Mouse (Mus musculus) myocyte (in vitro differentiated cells): Measurements from ENCODE around the gene Polr3c.

Experiments
- CEBPB ChIP-seq: IDR thresholded peaks from 2 replicates; pipeline ENCODE4 v1.6.1; 2011; ENCODE audit warnings: mild to moderate bottlenecking, moderate library complexity; ENCODE audit not compliant: poor library complexity, insufficient read depth, severe bottlenecking
- MAX ChIP-seq: IDR thresholded peaks from one replicate; pipeline ENCODE4 v1.6.1; 2011; ENCODE audit warnings: low read depth, mild to moderate bottlenecking, control low read depth
- MYOD1 ChIP-seq, 3 experiments: IDR thresholded peaks; one replicate each; pipeline ENCODE4 v1.6.1; 2011; ENCODE audit warnings: control low read depth in 2 of 3, low read depth in 2 of 3, mild to moderate bottlenecking in 2 of 3, moderate library complexity in 1 of 3; ENCODE audit not compliant: insufficient read length in 2 of 3, control insufficient read depth in 1 of 3
- MYOG ChIP-seq, 3 experiments: IDR thresholded peaks; one replicate each; pipeline ENCODE4 v1.6.1; 2011; ENCODE audit warnings: control low read depth in 2 of 3, low read depth in 2 of 3, mild to moderate bottlenecking in 2 of 3; ENCODE audit not compliant: insufficient read length in 2 of 3, control insufficient read depth in 1 of 3, insufficient read depth in 1 of 3
- POLR2A ChIP-seq: IDR thresholded peaks from one replicate; pipeline ENCODE4 v1.6.1; 2011; ENCODE audit warnings: low read depth, mild to moderate bottlenecking, control low read depth, moderate library complexity; ENCODE audit not compliant: insufficient read length
- POLR2AphosphoS2 ChIP-seq: IDR thresholded peaks from one replicate; pipeline ENCODE4 v1.6.1; 2011; ENCODE audit warnings: low read depth, control low read depth; ENCODE audit not compliant: insufficient read length
- SRF ChIP-seq: IDR thresholded peaks from one replicate; pipeline ENCODE4 v1.6.1; 2011; ENCODE audit warnings: low read depth; ENCODE audit not compliant: control insufficient read depth, insufficient read length

DNA sequence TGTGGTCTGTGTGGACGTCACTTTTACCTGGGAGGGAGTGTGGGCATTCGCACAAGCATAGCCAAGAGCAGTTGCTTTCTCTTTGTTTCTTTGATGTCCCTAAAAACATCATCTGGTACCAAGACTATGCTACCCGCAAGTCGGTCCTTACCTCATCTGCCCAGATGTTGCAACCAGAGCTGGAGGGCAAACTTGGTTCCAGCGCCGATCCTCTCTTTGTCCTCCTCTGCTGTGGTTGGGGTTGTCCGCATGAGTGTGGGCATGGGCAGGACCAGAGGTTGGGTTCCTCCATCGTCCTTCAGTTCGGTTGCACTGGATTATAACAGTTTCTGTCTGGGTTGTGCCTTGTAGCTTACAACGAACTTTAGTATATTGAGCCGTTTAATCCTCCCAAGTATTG is 21.2 kb downstream of the Polr3c start:
- TF ChIP-seq SRF (no peak), POLR2A (no peak), MYOD1 (IDR thresholded peaks at IDR 0.05; ENCODE audit: control insufficient read depth in 1 of 3, insufficient read length in 2 of 3, low read depth in 2 of 3) (no peak), POLR2AphosphoS2 (peak; percentile 21), CEBPB (no peak), MYOG (IDR thresholded peaks at IDR 0.05; ENCODE audit: control insufficient read depth in 1 of 3, insufficient read depth in 1 of 3, insufficient read length in 2 of 3, low read depth in 2 of 3) (no peak), MAX (no peak)
